Mouse (Mus musculus) left cerebral cortex, adult 8-10 months (tissue): Measurements from ENCODE around the gene Arf1. TPM values are rescaled to one million over a fixed set of nuclear protein-coding genes. Genes with fewer than 3 reads are reported as not detected.
A peak's percentile ranks its signal among the peaks of the same experiment; 100 is the strongest.

Experiments used
- DNase-seq, 2 experiments: peaks; one replicate each; pipeline ENCODE4 v3.0.0; 2022; ENCODE audit warnings: low spot score in 2 of 2
- total RNA-seq, 4 experiments: library from RNA; stranded (reverse); gene quantifications; 2 replicates each; pipeline ENCODE4 v1.2.4; 2022

The Arf1 gene
- total RNA-seq, 4 experiments from 2014 or later = 419 to 439 (median 436) TPM

- no peak for DNase-seq
Measured at GRCm38 (mm10) chr11:59192059-59192386, 36.0 kb downstream of the Arf1 start, which contains the start of gene Guk1. Guk1 (minus strand) TSS chr11:59192212.

- peak; percentile 78 to 94 for DNase-seq
Measured at GRCm38 (mm10) chr11:59191231-59192058, 36.6 kb downstream of the Arf1 start.

- no peak for DNase-seq
Measured at GRCm38 (mm10) chr11:59187706-59188105, 40.4 kb downstream of the Arf1 start.

GRCm38 (mm10) chr11:59185490-59185889 is 42.6 kb downstream of the Arf1 start:
- DNase-seq = no peak

GRCm38 (mm10) chr11:59183821-59184220 is 44.2 kb downstream of the Arf1 start:
- no peak for DNase-seq

- peak in 1 of 2 experiments; percentile 61 for DNase-seq
Measured at GRCm38 (mm10) chr11:59182864-59183331, 45.2 kb downstream of the Arf1 start, which contains the start of gene Gjc2. Gjc2 (minus strand) TSS chr11:59183213.

- DNase-seq = no peak
Measured at GRCm38 (mm10) chr11:59176921-59177320, 51.1 kb downstream of the Arf1 start.

- no peak for DNase-seq
Measured at GRCm38 (mm10) chr11:59176475-59176874, 51.6 kb downstream of the Arf1 start.

- DNase-seq = no peak
Measured at GRCm38 (mm10) chr11:59174189-59174838, 53.8 kb downstream of the Arf1 start.

GRCm38 (mm10) chr11:59170549-59170948 is 57.5 kb downstream of the Arf1 start:
- no peak for DNase-seq

GRCm38 (mm10) chr11:59169807-59170206 is 58.3 kb downstream of the Arf1 start:
- DNase-seq = no peak

- no peak for DNase-seq
Measured at GRCm38 (mm10) chr11:59165616-59166241, 62.3 kb downstream of the Arf1 start.

GRCm38 (mm10) chr11:59164384-59164783 is 63.7 kb downstream of the Arf1 start:
- no peak for DNase-seq

- DNase-seq = peak; percentile 98 to 100
Measured at GRCm38 (mm10) chr11:59163255-59164236, 64.5 kb downstream of the Arf1 start, which contains the start of gene Iba57. Iba57 (minus strand) TSS chr11:59163739.

GRCm38 (mm10) chr11:59162443-59163254 is 65.4 kb downstream of the Arf1 start:
- DNase-seq = no peak

Other genes starting within 250 kb of the Arf1 start
- 1 to 10 TPM; 5.3 to 5.8 (median 5.7) TPM for gene Obscn, start 91.9 kb downstream of the Arf1 start, total RNA-seq
- gene Iba57, start 64.5 kb downstream of the Arf1 start, total RNA-seq = 1 to 10 TPM; 6.4 to 7.9 (median 7.1) TPM
- gene Gjc2, start 45.1 kb downstream of the Arf1 start, total RNA-seq = 10 to 100 TPM; 13.7 to 17.5 (median 16.0) TPM
- 100 to 1,000 TPM; 137 to 150 (median 141) TPM for gene Guk1, start 36.1 kb downstream of the Arf1 start, total RNA-seq
- gene Mrpl55, start 25.8 kb downstream of the Arf1 start, total RNA-seq = 10 to 100 TPM; 35.4 to 42.3 (median 39.2) TPM
- gene 2310033P09Rik, start 19.9 kb downstream of the Arf1 start, total RNA-seq = 10 to 100 TPM; 19.1 to 24.6 (median 20.4) TPM
- gene Wnt3a, start 62.5 kb upstream of the Arf1 start, total RNA-seq = not detected
- gene Wnt9a, start 78.7 kb upstream of the Arf1 start, total RNA-seq = 10 to 100 TPM; 14.1 to 15.6 (median 14.9) TPM
- not detected for gene Prss38, start 147.4 kb upstream of the Arf1 start, total RNA-seq
- gene Jmjd4, start 221.8 kb upstream of the Arf1 start, total RNA-seq = 10 to 100 TPM; 26.0 to 29.1 (median 26.6) TPM
- 100 to 1,000 TPM; 364 to 399 (median 383) TPM for gene Snap47, start 222.9 kb upstream of the Arf1 start, total RNA-seq
- gene Zfp867, start 244.2 kb upstream of the Arf1 start, total RNA-seq = 1 to 10 TPM; 3.5 to 5.4 (median 4.3) TPM